Mouse (Mus musculus): ENCODE data around the gene Glp2r.

Glp2r gene

DNA sequence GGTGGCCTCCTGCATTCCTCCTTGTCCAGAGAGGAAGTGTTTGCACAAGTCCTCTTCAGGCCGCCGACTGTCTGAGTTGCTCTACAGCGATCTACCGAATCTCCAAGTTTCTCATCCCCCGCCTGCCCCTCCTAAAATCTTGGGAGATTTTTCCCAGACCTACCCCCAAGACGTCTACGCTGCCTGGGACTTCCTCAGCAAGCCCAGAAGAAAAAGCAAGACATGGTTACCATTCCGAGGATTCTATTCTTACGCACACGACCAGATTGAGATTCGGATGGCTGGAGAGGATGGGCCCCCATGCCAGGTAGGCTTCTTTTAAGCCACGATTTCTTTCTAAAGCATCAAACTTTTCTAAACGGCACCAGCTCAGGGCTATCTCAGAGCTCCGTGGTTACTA is at the start of gene Glp2r:
Glp2r (minus strand) TSS at position 101 of the 400 bp plus-strand sequence.
- no peak for DNase-seq (ENCODE audit: low spot score)

DNA sequence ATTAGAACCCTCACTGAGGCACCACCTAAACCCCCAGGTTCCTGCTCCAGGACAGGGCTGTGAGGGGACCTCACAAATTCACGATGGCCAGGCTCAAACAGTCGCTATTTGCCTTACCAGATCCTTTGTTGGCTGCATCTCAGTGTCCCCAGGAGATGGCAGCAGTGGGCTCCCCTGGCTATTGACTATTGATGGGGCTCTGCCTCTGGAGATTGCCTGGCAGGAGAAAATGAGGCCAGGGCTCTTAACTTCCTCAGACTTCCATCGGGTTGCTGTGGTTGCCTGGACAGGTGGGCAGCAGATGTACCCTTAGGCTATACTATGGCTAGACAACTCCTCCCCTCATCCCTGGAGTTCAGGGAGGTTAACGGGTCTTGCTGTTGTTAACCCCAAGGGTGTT is 49.3 kb upstream of the Glp2r start:
- DNase-seq (ENCODE audit: low spot score) = peak; percentile 64

DNA sequence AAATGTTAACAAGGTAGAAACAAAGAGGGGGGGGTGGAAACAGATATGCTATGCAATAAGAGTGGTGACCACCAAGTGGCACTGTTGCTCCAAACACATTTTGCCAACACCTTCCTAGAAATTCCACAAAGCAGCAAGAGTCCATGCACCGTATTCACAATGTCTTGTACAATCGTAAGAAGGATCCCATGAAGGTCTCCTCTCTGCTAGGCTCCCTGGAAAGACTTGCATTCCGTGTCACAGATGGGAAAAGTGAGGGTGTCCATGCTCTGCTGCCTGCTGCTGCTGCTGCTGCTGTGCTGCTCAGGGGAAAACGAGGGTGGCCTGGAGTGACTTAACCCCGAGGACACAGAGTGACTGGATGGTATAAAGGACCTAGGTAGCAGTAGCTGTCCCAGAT is 48.7 kb upstream of the Glp2r start:
- peak; percentile 62 for DNase-seq (ENCODE audit: low spot score)

DNA sequence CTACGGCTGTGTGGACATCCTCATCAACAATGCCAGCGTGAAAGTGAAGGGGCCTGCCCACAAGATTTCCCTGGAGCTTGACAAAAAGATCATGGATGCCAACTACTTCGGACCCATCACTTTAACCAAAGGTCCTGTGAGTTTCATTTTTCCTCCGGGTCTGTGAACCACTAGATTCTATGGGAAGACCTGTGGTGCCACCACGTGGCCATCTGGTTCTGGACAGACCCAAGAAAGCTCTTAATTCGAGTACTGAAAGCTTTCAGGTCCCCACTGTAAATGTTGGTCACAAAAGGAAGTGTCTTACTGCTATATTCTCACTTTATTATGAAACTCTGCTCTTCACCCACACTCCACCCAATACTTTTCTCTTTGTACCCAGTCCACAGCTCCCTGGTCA is 40.6 kb upstream of the Glp2r start:
- DNase-seq (ENCODE audit: low spot score) = peak; percentile 55

DNA sequence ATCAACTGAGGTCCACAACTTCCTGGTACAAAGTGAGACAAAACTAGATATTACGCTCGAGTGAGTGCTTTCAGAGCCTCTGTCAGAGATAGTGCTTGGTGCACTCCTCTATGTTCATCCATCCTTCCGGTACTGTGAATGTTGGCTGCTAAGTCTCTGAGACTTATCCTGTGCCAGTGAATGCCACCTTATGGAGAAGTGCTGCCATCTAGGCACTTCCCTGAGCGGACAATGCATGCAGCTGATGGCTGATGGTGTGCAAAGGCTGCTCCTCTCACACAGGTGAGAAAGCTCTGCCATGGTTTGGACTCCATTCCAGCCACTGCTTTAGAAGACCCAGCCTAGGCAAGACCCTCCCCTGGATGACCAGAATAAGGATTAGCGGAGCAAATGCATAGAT is 37.1 kb upstream of the Glp2r start:
- DNase-seq (ENCODE audit: low spot score) = no peak

DNA sequence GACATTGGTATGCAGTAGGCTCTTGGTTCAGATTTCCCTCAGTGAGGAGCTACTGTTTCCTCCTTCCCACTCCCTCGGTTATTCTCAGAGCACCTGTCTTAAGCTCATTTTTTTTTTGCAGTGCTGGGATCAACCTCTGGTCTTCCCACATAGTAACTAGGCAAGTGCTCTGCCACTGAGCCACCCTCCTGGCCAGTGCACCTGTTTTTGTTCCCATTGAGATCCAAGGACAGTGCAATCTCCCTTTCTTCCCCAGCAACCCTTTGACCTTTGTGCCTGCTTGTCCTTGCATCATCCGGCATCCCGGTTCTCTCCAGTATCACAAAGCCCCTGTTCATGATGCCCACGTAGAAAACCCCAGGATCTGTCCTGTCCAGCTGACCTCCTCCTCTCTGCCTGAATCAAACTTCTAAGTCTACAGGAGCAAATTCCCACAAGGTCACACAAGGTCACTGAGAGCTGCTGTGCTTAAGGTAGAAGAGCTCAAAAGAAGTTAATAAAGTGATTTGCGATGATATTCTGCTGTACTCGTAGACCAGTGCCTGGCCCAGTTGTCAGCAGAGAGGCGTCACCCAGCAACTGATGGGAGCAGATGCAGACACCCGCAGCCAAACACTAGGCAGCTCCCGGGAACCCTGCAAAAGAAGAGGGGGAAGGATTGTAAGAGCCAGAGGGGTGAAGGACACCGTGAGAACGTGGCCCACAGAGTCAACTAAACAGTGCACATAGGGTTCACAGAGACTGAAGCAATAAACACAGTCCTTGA is 36.1 kb upstream of the Glp2r start:
- no peak for DNase-seq (ENCODE audit: low spot score)

DNA sequence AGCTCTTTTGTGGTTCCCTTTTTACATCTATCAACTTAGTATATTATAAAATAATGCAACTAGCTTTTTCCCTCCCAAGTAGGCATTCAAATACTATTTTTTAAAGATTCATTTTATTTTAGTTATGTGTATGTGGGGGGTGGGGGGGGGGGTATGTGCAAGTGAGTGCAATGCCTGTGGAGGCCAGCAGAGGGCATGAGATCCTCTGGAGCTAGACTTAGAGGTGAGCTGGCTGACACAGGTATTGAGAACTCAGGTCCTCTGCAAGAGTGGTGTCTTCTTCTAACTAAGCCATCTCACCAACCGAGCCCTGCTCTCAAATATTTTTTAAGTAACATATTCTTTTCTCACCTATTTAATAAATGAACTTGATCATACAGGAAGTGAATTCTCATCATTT is 34.6 kb upstream of the Glp2r start:
- DNase-seq (ENCODE audit: low spot score) = no peak

DNA sequence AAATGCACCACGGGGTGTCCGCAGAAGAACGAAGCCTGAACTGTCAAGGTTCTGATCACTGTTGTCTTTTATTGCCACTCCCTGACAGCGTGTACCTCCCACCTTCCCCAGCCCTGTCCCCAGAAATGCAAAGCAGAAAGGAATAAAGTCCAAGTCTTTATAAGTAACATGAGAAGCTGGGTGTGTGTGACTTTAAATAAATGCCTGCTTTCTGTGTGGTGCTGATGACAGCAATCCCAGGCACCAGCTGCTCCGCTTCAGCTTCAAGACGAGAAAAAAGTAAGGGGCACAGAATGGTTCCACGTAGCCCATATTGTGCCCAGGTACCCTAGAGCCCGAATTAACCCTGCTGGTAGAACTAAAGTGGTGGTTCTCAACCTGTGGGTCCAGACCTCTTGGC is 30.2 kb upstream of the Glp2r start:
- no peak for DNase-seq (ENCODE audit: low spot score)

DNA sequence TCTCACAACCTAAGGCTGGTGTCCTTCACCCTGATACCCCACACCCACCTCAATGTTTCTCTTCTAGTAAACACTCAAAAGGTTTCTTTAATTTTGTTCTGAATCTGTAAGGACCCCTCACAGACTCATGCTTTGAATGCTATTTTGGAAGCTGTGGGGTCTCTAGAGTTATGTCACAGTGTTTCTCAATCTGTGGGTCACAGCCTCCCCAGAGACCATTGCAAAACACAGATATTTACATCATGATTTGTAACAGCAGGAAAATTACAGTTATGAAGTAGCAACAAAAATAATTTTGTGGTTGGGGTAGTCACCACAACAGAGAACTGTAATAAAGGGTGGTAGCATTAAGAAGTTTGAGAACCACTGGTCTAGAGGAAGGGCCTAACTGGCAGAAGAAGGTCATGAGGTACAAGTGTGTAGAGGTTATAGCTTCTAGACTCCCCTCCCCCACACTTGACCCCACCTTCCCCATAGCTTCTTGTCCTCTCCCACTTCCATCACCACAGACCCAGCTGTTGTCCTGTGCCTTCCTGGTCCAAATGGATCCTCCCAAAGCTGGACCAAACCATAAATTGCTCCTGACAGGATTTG is 29.3 kb upstream of the Glp2r start:
- no peak for DNase-seq (ENCODE audit: low spot score)

DNA sequence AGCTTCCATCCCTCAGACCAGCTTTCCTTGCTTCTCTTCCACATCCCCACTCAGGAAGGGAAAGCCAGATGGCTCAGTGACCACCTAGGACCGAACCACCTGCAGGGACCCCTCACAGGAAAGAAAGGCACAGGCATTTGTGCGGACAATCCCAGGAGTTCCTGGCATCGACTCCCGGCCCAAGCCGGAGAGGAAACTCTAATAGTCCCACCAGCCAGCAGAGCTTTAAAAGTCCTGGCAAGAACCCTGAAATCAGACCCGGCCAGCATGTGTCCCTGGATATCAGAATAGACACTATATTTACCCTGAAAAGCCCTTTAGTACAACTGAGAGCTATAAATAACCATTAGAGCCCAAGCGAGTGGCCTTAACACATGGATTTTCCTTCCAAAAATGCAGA is 27.0 kb upstream of the Glp2r start, which contains the start of gene Dhrs7c:
Dhrs7c (plus strand) TSS at position 257 of the 400 bp plus-strand sequence.
- no peak for DNase-seq (ENCODE audit: low spot score)

DNA sequence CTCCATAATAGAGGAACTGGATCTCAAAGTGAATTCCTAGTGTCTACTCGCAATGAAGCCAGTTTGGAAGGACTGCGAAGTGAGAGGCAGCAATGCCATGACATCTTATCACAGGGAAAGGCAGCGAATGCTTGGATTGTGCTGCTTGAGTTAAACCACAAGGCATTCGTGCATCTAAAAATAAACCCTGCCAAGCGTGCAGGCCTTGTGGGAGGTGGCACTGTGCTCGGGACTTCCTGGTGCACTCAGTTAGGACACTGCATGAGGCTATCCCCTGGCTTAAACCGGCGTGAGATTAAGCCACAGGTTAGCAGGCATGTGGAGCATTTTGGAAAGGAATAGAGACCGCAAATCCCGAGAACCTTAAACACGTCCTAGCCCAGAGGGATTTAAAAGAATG is 19.2 kb upstream of the Glp2r start:
- DNase-seq (ENCODE audit: low spot score) = no peak

DNA sequence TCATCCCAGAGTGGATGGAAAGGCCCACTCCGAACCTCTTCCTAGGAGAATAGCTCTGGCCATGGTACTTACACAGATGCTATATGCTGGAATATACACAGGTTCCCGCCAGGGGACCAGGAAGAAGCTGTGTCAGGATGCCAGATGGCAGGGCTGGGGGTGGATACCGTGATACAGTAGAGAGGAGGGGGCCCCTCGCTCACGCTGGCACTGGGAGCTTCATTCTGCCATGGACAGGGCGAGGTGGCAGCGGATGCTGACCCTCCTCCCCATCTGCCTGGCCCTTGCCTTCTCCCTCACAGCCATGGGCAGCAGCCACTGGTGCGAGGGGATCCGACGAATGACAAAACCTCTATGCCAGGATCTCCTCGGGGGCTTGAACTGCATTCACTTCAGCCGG is 3.4 kb upstream of the Glp2r start, which contains the start of gene Gsg1l2:
Gsg1l2 (plus strand) TSS at position 230 of the 400 bp plus-strand sequence.
- DNase-seq (ENCODE audit: low spot score) = no peak

DNA sequence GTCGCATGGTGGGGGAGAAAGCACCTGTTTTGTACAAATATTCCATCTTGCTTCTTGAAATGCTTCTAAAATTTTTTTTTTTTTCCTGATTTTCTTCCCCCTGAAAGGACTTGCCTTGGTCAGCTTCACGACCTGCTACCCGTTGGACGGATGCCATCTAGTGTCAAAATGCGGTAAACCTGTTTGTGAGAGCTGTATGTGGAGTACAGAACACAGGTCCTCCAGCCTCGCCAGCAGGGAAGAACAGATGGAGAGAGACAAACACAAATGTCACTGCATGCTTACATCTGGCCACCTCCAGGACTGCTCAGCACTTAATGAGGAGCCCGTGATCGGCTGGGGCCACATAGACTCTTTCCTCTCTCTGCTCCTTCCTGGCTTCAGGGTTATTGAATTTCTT is 1.6 kb upstream of the Glp2r start:
- DNase-seq (ENCODE audit: low spot score) = peak; percentile 54

DNA sequence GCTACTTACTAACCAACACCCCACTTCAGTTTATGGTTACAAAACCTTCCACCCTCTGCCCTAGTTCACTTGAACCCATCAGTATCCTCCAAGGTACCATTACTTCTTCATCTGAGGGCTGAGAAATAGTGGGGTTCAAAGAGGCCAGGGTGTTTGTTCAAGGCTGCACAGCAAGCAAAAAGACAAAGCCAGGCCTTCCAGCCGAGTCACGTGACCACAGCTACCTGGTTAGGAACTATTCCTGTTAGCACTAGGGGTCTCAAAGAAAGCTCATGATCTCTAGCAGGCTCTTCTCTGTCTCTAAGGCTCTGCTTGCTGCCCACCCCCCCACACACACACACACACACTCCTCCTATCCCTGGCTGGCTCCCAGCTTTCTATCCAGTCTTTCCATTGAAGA is 738 bp upstream of the Glp2r start:
- DNase-seq (ENCODE audit: low spot score) = no peak

DNA sequence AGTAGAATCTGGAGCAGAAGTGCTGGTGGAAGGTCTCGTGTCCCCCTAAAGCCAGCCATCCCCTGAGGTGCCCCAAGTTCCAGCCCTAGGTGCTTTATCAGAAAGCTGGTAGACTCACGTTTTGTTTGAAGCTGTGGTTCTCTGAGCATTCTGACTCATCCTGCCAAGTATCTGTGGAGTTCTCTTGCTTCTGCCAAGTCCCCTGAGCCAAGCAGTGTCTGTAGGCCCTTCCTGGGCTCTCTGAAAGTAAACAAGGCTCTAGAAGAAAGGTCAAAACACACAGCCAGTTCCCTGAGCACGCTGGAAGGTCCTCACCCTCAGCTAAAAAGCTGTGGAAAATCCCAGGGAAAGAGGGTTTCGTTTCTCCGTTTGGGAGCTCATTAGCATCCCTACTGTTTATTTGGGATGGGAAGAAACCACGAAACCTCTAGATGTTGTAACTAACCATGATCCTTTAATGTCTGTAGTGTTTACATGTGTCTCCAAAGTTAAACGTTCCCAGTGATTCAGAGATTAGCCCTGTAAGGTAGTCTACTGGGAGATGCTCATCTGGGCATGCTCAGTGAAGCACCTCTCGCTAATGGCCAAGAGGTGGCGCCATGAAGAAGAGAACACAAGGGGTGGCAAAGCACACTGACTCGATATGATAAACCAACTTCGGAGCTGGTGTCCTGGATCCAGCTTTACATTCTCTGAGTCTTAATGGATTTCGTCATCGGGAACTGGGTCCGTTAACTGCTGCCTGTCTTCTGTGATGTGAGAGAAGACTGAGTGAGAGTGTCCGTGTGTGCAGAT is 13.4 kb downstream of the Glp2r start:
- DNase-seq (ENCODE audit: low spot score) = no peak

DNA sequence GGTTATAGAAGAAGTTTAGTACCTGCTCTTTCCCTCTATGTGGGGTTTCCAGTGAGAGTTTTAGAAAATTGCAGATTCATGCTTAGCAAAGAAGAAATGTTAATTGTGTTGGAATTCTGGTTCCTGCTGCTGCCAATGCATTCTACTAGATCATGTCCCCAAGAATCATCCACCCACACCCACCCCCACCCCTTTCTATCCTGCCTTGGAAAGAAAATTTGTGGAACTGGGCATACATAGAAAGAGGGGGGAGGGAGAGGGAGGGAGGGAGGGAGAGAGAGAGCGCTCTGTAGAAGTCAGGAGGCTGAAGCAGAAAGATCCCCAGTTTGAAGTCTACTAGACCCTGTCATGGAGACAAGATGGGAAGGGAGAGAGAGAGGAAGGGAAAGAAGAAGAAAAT is 14.7 kb downstream of the Glp2r start:
- DNase-seq (ENCODE audit: low spot score) = no peak

DNA sequence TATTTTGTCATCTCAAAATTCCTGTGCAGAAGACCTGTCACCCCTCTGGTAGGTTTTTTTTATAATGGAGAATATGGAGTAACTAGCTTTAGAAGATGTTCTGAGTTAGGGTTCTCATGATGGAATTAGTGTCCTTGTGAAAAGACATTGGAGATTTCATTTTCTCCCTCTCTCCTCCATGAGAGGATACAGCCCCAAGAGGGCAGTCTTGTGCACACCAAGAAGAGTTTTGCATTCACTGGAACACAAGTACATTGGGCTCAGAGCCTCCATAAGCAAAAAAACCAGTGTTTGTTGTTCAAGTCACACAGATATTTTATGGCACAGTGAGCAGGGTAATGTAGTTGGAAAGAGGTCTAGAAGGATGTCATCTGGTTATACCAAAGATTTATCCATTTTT is 29.4 kb downstream of the Glp2r start:
- DNase-seq (ENCODE audit: low spot score) = no peak

DNA sequence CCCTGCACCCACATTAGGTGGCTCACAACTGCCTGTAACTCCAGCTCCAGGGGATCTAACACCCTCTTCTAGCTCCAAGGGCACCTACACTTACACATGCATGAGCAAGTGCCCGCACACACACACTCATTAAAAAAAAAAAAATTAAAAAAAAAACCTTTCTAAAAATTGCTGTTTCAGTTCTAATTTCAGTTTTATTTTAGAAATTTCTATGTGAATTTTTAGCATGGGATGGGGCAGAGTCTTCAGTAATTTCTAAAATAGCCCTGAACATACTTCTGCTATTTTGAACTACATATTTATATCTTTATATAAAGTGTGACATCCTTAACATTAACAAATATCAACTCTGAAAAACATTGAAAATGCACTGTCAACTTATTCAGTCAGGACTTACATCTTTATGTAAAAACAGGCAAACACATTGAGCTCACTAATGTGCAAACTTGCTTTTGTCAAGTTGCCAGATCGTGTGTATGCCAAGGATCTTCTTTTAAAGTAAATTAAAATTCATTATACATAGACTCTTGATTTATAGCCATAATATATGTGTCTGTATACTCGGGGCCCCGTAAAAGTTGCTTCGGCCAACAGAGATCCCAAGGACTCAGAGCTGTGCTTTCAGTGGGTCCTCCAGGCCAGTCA is 32.0 kb downstream of the Glp2r start:
- DNase-seq (ENCODE audit: low spot score) = no peak

DNA sequence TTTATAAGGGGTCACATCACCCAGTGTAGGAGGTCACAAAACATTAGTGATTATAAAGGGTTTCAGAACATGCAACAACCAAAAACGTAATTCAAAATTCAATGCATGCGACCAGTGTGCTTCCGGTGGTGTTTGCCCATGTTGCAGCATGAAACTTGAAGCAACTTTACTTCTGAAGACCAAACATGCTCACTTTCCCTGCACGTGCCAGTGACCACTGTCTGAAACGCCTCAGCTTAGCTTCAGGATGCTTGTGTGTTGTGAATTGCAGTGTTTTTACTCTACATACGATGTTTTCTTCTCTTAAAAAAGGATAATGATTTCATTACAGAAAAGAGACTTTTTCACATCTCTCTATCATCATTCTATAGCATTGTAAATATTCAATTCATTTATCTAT is 32.6 kb downstream of the Glp2r start:
- DNase-seq (ENCODE audit: low spot score) = no peak

DNA sequence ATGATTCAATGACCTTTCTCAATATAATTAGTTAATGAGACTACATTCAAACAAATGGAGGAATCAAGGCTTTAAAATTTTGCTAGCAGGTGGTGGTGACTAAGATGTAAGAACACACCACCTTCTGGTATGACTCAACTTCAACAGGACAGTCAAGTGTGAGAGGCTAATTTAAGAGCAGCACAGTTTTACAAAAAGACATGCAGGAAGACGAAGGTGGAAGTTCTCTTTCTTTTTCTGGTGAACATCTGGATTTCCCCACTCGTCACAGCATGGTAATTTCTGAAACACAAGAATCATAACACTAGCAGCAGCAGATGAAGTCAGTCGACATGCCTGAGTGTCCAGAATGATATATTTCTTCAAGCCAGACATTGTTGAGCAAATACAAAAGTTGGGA is 36.4 kb downstream of the Glp2r start:
- DNase-seq (ENCODE audit: low spot score) = no peak

DNA sequence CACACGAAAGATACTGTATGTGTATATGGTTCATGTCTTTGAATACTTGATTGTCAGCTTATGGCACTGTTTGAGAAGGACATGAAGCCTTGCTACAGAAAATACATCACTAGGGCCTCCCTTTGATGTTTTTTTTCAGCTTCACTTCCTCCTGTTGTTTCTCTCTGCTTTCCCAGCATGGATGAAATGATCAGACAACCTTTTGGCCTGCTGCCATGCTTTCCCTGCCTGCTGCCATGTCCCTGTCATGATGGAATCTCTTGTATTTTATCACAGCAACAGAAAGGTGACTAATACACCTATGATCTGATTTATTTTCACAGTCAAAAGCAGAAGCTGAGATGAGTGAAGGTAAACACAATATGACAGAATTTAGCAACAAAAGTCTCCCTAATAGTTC is 37.2 kb downstream of the Glp2r start:
- no peak for DNase-seq (ENCODE audit: low spot score)

DNA sequence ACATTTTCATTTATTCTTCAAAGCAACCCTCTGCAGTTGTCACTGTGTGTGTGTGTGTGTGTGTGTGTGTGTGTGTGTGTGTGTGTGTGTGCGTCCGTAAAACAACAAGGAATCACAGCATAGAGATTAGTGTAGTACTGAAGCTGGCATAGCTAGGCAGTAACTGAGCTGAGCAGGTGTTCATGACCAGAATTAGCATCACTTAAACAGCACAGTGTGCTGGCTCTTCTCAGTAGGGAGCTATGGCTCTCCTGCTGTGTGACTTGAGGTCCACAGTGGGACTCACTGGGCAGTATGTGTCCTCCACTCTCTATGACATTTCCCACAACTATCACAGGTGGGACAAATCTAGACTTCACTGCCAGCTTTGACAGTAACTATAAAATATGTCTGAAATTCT is 39.9 kb downstream of the Glp2r start:
- no peak for DNase-seq (ENCODE audit: low spot score)

DNA sequence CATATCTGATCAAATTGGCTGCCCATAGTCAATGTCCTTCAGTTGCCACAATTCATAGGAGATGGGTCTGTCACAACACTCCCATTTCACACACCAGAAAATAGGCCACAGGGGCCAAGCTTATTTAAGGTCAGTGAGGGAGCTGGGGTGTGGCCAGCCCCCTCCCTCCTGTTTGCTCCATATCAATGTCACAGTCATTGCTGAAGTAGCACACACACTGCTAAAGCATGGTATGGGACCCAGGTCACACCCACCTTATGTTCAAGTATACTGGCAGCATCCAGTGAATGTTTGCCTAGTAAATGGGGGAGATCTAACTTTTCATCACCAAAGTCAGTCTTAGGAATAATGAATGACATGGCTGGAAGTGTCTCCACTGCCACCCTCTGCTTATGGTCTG is 42.2 kb downstream of the Glp2r start:
- DNase-seq (ENCODE audit: low spot score) = no peak
